Mouse (Mus musculus) neural tube, embryonic 10.5 days (tissue): ENCODE measurements at regions not wholly inside any gene's neighbourhood (a gene's known extent, or its start where the extent isn't known, plus 50 kb on each side); places are given as distances from the start of the nearest gene placed in this dataset.
"Not testable (repeated sequence)": the region's sequence is repeated elsewhere in the genome, so short reads cannot be mapped to it uniquely, and the experiment has no call there.

Experiments
- DNase-seq: peaks from one replicate; pipeline ENCODE4 v3.0.0-alpha.2; 2017; ENCODE audit warnings: low spot score; ENCODE audit errors: extremely low spot score

DNA sequence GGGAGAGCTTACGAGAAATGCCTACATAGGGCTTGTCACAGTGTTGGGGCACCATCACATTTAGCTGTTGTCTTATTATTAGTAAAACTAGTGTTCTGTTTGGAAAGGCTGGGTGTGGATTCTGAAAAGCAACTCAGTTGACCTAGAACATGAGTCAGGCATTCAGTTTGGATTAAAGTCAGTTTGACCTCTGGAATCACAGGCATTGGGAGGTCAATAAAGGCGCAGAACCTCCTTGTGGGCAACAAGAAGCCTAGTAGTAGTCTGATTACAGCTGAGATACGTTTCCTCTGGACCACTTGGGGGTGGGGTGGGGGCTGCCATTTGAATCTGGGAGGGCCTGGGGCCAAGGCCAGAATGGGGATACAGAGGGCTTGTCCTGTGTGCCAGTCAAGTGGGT lies 52.1 kb upstream of the Map3k1 start:
- DNase-seq, result no peak

DNA sequence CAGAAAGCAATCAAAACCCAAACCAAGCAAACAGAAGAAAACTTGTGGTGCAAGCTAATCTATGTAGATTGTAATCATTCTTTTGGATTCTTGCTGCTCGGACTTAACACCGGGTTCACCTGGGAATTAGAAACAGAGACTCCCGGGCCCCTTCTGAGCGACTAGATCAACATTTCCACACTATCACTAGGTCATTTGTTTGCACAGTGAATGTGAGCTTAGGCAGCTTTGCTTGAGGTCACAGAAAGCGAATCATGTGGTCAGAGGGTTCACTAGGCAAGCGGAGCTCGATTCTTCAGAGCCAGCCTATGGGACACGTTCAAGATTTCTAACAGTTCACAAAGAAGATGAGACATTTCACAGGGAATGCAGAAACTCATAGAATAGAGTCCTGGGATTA lies 53.5 kb upstream of the Map3k1 start:
- no peak for DNase-seq

DNA sequence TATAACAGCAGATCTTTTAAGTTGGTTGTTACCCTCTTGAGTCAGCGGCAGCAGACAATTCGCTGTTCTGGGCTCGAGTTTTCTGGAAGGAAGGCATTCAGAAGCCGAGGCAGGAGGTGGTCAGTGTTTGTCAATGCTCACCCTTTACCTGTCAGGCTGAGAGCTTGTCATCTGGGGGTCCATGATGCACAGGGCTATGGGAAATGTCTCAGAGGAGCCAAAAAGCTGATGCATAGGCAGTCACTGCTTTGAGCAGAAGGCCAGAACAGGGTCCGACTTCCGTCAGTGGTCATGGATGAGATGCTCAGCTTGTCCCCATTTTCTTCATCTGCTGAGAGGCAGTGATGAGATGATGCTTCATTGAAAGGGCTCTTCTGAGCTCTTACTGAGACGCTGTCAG lies 57.2 kb upstream of the Map3k1 start:
- no peak for DNase-seq

DNA sequence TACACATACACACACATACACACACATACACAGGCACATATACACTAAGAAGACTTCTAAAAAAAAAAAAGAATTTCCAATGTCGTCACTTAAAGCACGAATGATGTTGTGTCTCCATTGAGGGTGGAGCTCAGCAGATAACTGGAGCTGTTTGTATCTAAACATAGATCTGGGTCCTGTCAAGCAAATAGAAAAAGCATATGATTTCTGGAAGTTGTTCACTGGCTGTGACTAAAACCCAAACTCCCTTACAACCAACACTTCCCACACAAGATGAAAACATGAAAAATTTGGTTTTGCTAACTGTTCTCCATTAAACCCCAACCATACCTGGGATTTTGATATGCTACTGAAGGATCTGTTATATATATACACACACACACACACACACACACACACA lies 58.5 kb upstream of the Map3k1 start:
- no peak for DNase-seq

DNA sequence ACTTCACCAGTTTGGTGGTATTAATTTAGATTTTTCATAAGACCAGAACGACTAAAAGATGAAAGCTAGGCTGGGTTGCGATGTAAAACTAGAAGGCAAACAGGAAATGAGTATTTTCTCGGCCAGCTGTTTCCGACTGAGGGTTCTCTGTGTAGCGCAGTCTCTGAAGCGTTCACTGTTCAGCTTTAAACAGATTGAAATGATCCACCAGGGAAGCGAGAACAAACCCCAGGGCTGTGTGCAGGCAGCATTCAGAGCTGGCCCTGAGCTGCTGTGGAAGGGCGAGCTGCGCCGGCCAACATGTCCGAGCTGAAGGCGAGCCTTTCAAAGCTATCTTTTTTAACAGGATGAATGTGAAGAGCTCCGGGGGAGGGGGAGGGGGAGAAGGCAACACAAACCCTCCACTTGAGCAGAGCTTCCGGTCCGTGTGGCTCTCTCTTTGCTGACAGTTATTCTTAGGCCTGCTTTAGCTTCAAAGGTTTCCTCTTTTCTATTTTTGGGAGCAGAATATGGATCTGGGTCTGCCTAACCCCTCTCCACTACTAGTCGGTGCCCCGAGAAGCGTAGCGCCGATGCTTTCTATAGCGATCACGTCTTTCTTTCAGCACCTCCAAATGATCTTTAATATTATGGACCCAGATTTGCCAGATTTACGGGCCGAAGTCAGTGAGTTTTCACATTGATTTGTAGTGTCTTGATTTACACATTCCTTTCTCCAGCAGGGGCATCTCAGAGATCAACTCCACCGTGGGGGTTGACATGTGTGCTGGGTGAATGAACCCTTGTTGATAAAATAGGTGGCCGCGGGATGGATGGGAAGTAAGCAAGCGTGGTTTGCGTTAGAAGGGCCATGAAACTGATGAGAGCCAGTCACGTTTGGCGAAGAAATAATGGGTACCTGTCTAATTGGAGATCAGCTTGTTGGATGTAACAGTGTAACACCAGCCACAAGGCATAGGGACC lies 59.3 kb upstream of the Map3k1 start:
- peak; percentile 52 for DNase-seq

DNA sequence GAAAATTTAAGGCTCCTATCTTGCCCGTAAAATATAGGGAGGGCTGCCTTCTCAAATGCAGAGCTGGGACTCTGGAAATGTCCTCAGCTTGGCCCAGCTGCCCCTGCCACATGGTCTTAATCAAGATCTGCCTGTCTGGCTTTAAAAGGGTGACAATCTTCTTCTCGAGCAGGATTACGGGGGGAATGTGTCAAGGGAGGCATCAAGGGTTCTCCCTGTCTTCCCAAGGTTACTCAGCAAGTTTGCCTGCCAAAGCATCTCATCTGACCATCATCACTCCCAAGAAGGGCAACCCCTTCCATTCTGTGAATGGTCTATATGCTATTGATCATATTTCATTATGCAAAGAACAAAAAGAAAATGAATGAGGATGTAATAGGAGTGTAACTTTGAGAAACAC lies 60.2 kb upstream of the Map3k1 start:
- DNase-seq, result no peak

DNA sequence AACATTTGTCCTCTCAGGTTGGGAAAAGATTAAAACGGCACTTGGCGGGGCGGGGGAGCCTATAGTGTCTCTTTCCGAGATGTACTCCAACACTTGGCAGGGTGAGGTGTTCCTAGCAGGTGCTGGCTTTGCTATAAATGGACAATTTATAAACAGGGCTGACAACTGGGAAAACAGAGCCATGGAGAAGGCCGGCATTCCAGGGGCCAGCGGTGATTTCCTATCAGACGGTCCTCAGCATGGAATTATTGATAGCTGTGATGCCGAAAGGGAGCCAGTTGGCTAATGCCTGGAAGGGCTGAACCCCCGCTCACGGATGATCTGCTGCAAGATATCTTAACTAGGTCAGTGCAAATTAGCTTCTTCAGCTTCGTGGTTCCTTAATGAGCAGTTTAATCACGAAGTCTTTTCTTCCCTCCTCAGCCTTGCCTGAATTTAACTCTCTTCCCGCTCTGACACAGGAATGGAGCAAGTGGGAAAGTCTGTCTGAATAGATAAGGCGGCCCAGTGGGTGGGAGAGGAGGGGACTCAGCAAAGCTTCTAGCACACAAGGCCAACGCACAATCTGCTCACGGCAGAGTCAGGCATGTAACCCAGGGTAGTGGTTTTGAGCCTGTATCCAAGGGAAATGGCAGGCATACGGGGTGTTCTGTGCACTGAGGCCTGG lies 61.1 kb upstream of the Map3k1 start:
- no peak for DNase-seq

DNA sequence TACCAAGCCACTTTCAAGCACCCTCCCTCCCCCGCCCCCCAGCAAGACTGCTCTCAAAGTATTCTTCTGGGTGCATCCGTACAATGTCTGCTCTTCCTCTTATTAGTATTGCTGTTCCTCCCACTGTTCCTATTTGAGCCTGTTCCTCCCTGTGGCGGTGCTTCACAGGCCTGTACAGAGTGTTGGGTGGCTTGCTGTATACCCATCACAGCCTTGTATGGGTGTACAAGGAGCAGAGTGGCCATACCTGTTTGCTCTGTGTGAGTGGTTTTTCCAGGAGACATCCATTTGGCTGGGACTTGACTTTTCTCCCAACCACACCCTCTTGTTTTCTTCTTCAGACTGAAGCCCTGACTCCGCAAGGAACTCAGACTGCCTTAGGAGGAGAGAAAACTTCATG lies 61.7 kb upstream of the Map3k1 start:
- DNase-seq, result no peak

DNA sequence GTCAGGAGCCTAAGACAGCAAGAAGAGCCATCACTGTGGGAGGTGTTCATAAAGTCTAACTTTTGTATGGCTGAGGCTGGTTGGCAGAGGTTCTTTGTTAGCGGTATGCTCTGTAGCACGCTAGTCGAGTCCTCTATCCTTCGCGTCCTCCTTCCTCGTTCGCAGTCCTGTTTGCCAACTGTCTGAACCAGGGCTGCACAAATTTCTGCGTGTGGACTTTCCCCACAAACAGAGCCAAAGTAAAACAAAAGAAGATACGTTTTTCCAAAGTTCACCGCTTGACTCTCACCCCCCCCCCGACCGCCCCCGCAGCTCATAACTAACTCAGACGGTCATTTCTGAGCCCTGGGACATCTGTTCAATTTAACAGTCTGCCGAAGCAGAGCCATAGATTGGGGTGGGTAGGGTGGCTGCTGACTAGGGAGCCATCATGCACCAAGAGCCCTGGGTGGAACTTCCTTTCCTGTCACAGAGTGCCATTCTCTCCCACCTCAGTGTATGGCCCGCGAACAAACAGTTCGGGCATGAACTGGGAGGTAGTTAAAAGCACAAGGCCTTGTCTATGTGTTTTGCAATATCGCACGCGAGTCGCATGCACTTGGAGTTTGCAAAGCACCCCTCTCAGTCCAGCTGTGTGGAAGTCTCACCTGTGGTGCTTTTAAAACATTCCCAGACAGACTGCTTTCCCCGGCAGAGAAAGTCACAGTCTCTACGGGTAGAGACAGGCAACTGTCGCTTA lies 63.0 kb upstream of the Map3k1 start:
- no peak for DNase-seq

DNA sequence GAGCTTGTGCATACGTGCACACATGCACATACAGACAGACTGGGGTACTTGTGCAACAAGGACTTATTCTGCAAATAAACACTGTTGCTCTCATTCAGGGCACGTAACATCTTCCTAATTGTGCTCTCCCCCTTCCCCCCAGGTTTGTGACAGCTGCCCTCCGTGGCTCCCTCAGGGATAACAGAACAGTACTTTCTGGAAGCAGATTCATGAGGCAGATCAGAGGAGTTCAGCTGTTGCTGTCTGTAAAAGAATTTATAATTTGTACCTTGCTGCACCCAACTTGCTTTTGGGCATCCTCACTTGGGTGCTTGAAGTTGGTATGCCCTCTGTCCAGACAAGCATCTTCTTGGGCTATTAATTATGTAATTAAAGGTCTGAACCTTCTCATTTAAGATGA lies 65.5 kb upstream of the Map3k1 start:
- DNase-seq, result no peak

DNA sequence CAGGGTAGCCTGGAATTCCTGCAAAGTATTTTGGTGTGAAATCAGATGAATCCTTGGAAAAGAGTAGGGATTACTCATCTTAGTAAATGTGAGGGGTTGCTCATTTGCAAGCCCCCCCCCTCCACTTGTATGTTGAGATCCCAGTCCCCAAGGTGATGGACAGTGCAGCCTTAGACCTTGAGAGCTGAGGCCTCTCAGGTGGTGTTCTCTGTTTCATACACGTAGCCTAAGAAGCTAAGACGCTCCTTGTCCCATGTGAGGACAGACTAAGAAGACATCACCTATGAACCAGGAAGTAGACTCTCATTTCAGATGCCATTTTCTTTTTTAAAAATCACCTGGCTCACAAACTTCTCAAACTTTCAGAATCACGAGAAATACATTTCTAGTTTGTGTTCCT lies 67.6 kb upstream of the Map3k1 start:
- no peak for DNase-seq

DNA sequence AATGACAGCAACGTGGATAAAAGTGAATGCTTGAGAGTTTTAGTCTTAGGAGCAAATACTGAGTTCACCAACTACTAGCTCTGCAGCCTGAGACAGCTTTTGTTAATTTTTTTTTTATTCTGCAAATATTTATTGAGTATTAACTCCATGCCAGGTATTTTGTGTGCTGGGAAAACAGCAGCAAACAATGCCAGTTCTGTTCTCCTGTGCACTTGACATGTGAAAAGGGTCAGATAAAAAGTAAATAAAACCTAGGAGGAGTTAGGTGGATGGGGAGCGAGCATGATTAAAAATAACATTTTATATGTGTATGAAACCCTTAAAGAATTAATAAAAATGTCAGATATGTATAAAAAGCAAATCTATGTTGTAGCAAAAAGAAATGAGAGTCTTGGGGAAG lies 68.1 kb upstream of the Map3k1 start:
- no peak for DNase-seq

DNA sequence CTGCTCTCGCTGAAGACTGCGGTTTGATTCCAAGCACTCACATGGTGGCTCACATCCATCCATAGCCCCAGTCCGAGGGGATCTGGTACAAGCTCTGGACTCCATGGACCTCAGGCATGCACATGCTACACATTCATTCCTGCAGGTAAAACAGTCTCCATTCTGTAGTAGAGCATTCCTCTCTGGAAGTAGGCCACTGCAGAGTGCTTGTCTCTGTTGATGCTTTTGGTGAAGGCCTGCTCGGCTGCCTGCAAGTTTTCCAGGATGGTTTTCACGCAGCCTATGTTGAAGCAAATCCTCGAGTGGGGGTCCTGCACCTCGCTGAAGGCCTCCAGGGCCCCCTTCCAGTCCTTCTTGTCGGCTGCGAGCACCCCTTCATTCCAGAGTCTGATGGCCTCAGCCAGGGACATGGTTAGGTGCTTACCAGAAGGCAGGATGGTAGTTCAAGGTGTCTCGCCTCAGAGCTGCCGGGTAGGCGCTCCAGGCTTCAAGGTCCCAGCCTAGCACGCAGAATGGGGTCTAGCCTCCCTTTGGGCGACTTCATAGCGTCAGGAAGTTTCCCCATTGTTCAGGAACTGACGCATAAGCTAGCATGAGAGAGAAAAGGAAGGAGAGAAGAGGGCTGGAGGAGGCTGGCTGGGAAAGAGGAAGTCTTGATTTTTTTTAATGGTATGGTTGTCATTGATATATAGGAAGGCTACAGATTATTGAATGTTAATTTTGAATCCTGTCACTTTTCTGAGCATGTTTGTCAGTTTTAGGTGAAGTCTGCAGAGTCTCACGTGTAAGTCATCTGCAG lies 75.2 kb upstream of the Map3k1 start:
- not testable (repeated sequence) for DNase-seq

DNA sequence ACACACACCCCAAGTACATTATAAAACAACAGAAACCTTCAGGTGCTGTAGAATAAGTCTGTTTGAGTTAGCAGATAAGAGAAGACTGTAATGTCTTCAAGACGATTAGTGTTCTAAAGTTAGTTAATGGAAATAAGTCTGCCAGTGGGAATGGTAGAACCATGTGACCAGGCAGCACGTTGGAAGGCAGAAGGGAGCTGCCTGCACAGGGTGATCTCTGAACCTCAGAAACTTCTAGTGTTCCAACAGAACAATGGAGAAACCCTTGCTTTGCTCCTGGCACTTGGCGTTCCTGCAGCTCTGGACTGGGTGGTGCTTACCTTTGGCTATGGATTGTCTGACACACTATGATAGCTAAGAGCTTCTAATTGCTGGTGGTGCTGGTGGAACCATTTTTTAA lies 82.0 kb upstream of the Map3k1 start:
- DNase-seq, result peak; percentile 6

DNA sequence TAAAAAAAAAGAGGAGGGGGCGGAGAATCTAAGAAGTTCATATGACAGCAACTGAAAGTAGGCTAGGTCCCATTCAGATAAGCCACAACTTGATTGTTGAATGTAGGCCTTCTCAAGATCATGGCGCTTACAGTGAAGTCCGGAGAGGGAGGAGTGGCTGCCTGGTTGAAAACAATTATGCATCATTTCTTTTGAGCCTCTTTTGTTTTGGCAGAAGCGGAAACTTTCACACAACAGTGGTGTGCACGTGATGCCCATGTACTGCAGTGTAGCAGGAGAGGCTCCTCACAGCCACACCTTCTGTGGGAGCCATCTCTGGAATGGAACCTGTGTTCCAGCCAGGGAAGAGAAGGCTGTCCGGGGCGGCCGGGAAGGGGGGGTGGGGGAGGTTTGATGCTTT lies 83.3 kb upstream of the Map3k1 start:
- DNase-seq, result no peak

DNA sequence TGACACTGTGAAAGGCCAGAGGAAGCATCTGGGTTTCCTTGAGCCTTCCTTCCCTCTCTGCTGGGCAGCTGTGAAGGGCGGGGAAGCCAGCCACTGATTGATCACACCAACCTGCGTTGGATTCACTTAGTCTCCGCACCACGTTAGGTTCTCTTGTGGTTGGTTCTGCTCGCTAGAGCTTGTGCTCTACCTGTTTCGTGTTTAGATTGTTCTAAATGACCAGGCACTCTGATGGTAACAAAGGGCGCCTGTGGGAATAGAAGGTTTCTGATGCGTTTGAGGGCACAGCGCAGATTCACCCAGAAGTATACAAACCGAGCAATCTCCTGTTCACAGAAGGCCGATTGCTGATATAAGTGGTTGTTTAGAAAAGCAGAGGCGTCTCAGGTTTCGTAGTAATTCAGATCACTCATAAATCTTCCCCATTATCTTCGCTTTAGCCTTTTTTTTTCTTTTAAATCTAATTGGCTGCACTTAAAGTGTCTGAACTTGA lies 84.5 kb upstream of the Map3k1 start:
- peak; percentile 39 for DNase-seq

DNA sequence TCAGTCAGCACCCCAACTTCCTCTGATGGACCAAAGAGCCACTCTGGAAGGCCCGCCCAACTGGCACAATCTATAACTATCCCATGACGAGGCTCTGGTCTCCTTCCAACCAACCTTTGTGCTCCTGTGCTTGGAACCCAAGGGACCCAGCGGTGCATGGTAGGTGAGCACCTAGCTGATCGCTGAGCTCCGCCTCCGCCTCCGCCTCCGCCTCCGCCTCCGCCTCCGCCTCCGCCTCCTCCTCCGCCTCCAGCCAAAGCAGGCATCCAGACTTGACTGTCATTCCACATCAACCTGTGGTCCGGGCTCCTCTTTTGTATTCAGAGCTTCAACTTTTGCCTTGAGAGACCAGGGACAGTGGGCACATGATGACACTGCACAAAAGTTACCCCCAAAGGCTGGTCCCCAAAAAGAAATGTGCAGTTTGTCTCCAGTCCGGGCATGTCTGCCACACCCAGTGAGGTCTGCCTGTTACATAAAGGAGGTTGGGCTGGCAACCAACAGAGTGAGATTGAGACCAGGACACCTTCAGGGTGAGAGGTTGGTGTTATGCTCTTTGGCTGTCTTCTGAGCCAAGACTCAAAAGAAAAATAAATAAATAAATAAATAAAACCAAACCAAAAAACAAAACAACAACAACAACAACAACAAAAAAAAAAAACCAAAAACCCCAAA lies 86.1 kb upstream of the Map3k1 start:
- DNase-seq, result peak; percentile 13

DNA sequence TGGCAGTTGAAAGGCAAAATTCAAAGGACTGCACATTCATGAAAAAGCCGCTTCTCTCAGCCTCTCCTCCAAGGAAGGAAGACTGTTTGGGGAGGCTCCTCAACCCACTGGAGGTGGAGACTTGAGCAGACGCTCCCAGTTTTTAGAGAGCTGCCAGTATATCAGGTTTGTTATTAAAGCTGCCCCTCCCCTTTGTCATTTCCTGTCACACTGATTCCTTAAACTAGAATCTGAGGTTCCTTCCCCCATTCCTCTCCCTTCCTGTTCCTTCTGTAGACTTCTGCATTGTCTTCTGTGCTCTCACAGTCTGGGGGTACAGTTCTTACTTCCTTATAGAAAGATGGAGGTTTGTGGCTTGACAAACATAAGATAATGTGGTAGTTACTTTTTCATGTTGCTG lies 87.5 kb upstream of the Map3k1 start:
- no peak for DNase-seq

DNA sequence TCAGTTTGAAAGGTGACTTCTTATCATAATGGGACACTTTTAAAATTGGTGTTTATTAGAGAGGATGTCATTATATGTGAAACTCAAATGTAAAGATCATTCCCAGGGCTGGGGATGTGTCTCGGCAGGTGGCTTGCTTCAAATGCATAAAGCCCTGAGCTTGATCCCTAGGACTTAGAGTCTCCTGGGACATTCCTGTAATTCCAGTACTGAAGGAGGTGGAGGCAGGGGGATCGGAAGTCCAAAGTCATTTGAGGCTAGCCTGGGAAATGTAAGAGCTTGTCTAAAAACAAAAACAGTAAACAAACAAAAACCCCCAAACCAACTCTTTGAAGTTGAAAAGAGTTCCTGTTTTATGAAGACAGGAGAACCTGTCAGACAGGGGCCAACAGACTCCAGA lies 94.6 kb upstream of the Map3k1 start:
- DNase-seq, result no peak

DNA sequence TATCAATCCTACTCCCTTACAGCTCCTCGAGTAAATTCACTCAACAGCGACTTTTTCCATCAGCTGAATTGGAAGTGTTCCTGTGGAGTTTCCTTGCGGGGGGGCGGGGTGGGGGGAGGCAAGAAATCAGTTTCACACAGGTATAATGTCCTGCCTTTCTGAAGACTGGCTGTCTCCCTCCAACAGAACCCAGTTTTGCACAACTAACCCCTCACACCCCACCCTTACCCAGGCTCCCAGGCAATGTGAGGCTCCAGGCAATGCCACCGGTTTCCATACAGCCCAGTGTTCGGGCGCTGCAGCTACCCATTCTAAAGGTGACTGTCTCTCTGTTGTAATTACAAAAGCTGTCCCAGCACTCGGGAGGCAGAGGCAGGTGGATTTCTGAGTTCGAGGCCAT lies 95.1 kb upstream of the Map3k1 start:
- DNase-seq, result no peak
